Mouse (Mus musculus): Measurements from ENCODE around the gene Trove2.

- TF ChIP-seq GATA1 (IDR thresholded peaks at IDR 0.05; ENCODE audit: borderline replicate concordance, low read length) (no peak), FLI1 (IDR thresholded peaks at IDR 0.05; ENCODE audit: low read length) (no peak)
Observed at GRCm38 (mm10) chr1:143764443-143764842, 12.4 kb downstream of the Trove2 start.

Data from megakaryocyte, embryonic 14.5 days (primary cell).